Mouse (Mus musculus) E14TG2a.4 (cell line): ENCODE results near the gene Uqcc3.

ENCODE experiments used
- CTCF ChIP-seq: conservative IDR thresholded peaks from 2 replicates; pipeline ENCODE4 v1.5.1; 2014; ENCODE audit warnings: low read length
- NANOG ChIP-seq: IDR thresholded peaks from 2 replicates; pipeline ENCODE4 v1.6.1; 2014; ENCODE audit warnings: borderline replicate concordance, low read length, mixed read lengths
- POU5F1 ChIP-seq: IDR thresholded peaks from 2 replicates; pipeline ENCODE4 v1.6.1; 2014; ENCODE audit warnings: low read length, borderline replicate concordance

- TF ChIP-seq CTCF (no peak), POU5F1 (no peak), NANOG (no peak)
Observed at GRCm38 (mm10) chr19:8853117-8853516, 27.6 kb downstream of the Uqcc3 start.
